Mouse (Mus musculus): ENCODE measurements around the gene Pcbd2.

- TF ChIP-seq CTCF (IDR thresholded peaks at IDR 0.05; ENCODE audit: borderline replicate concordance, insufficient read depth, low read depth, low read length) (no peak), POLR2A (IDR thresholded peaks at IDR 0.05; ENCODE audit: borderline replicate concordance, insufficient read depth, low read length) (no peak)
These were observed 6.7 kb downstream of the Pcbd2 start for GRCm38 (mm10) chr13:55733628-55734502.
